Mouse (Mus musculus): ENCODE data around the gene Dzip3. TPM values are rescaled to one million over a fixed set of nuclear protein-coding genes. Genes with fewer than 3 reads are reported as not detected.

Gene Dzip3
- total RNA-seq (2021): 10 to 100 TPM; 22.2 to 25.1 TPM
- long read RNA-seq, experiment 1, partial matches to known transcripts: 1 of 7 reads
- long read RNA-seq, experiment 1, other reads (novel, unspliced or antisense): 6 of 7 reads
- long read RNA-seq, experiment 2, partial matches to known transcripts: 9 of 13 reads
- long read RNA-seq, experiment 2, other reads (novel, unspliced or antisense): 4 of 13 reads

GRCm38 (mm10) chr16:48993559-48994342 is at the start of gene Dzip3, which contains the start of gene Cip2a:
Gene Dzip3 (minus strand): TSS chr16:48994165.
Gene Cip2a (plus strand): TSS chr16:48994185.
- peak; percentile 73 to 84 for DNase-seq (ENCODE audit: low spot score in 2 of 2)

GRCm38 (mm10) chr16:49040554-49041221 is 46.7 kb upstream of the Dzip3 start:
- DNase-seq (ENCODE audit: low spot score in 2 of 2): no peak

GRCm38 (mm10) chr16:49037771-49038170 is 43.8 kb upstream of the Dzip3 start:
- DNase-seq (ENCODE audit: low spot score in 2 of 2): no peak

GRCm38 (mm10) chr16:49035852-49036251 is 41.9 kb upstream of the Dzip3 start:
- DNase-seq (ENCODE audit: low spot score in 2 of 2): no peak

GRCm38 (mm10) chr16:49016620-49017332 is 22.8 kb upstream of the Dzip3 start:
- no peak for DNase-seq (ENCODE audit: low spot score in 2 of 2)

- DNase-seq (ENCODE audit: low spot score in 2 of 2): no peak
Measured at GRCm38 (mm10) chr16:49004151-49004550, 10.2 kb upstream of the Dzip3 start.

- DNase-seq (ENCODE audit: low spot score in 2 of 2): peak in 1 of 2 experiments; percentile 2
Measured at GRCm38 (mm10) chr16:48994343-48994693, 353 bp upstream of the Dzip3 start.

GRCm38 (mm10) chr16:48993231-48993558 is 770 bp downstream of the Dzip3 start:
- DNase-seq (ENCODE audit: low spot score in 2 of 2): no peak

GRCm38 (mm10) chr16:48992437-48993230 is 1.3 kb downstream of the Dzip3 start:
- no peak for DNase-seq (ENCODE audit: low spot score in 2 of 2)

GRCm38 (mm10) chr16:48989700-48990099 is 4.3 kb downstream of the Dzip3 start:
- DNase-seq (ENCODE audit: low spot score in 2 of 2): no peak

GRCm38 (mm10) chr16:48985034-48985627 is 8.8 kb downstream of the Dzip3 start:
- no peak for DNase-seq (ENCODE audit: low spot score in 2 of 2)

- no peak for DNase-seq (ENCODE audit: low spot score in 2 of 2)
Measured at GRCm38 (mm10) chr16:48979965-48980364, 14.0 kb downstream of the Dzip3 start.

GRCm38 (mm10) chr16:48973548-48973947 is 20.4 kb downstream of the Dzip3 start:
- no peak for DNase-seq (ENCODE audit: low spot score in 2 of 2)

- DNase-seq (ENCODE audit: low spot score in 2 of 2): no peak
Measured at GRCm38 (mm10) chr16:48972996-48973395, 21.0 kb downstream of the Dzip3 start.

- no peak for DNase-seq (ENCODE audit: low spot score in 2 of 2)
Measured at GRCm38 (mm10) chr16:48941805-48942204, 52.2 kb downstream of the Dzip3 start.

- DNase-seq (ENCODE audit: low spot score in 2 of 2): no peak
Measured at GRCm38 (mm10) chr16:48923724-48924123, 70.2 kb downstream of the Dzip3 start.

GRCm38 (mm10) chr16:48913206-48913605 is 80.8 kb downstream of the Dzip3 start:
- no peak for DNase-seq (ENCODE audit: low spot score in 2 of 2)

- DNase-seq (ENCODE audit: low spot score in 2 of 2): no peak
Measured at GRCm38 (mm10) chr16:48911184-48911583, 82.8 kb downstream of the Dzip3 start.

GRCm38 (mm10) chr16:48899868-48900267 is 94.1 kb downstream of the Dzip3 start:
- no peak for DNase-seq (ENCODE audit: low spot score in 2 of 2)

- DNase-seq (ENCODE audit: low spot score in 2 of 2): no peak
Measured at GRCm38 (mm10) chr16:48890733-48891132, 103.2 kb downstream of the Dzip3 start.

Measured in adrenal gland, postnatal 4 days (tissue).